Mouse (Mus musculus): Measurements from ENCODE around the gene Otof. TPM values are rescaled to one million over a fixed set of nuclear protein-coding genes. Genes with fewer than 3 reads are reported as not detected.

Otof gene
- polyA plus RNA-seq, 1 experiment, result 0.04 TPM

DNA sequence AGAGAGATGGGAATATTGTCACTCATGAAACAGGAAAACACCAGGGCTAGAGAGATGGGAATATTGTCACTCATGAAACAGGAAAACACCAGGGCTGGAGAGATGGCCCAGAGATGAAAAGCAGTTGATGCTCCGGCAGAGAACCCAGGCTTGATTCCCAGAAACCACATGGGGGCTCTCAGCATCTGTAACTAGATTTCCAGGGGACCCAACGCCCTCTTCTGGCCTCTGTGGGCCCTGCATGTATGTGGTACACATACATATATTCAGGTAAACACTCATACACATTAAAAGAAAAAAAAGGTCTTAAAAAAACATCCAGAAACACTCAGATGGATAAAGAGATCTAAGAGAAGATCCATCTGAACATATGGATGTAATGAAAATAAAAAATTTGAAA is 22.8 kb downstream of the Otof start:
- DNase-seq (ENCODE audit: low read depth, low spot score), result no peak
- 44% methylated on average over 2 of the region's 2 CpGs for WGBS

DNA sequence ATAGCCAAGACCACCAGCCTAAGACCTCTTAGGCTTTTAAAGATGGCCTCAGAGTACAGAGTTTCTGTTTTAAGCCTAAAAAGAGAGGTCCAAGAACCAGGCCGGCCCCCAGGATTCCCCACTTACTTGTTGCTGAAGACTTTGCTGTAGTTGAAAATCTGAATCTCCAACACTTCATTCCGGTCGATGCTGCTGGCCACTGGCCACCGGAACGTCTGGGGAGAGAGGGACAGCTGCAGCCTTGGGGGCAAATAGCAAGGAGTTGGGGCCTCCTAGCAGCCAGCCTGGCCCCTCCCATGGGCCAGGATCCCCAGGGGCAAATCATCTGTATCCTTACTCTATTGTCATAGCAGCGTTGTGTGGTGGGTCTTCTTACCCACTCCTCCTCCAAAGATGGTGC is 34.3 kb downstream of the Otof start:
- no peak for DNase-seq (ENCODE audit: low read depth, low spot score)
- WGBS, result 81% methylated on average over 6 of the region's 6 CpGs

DNA sequence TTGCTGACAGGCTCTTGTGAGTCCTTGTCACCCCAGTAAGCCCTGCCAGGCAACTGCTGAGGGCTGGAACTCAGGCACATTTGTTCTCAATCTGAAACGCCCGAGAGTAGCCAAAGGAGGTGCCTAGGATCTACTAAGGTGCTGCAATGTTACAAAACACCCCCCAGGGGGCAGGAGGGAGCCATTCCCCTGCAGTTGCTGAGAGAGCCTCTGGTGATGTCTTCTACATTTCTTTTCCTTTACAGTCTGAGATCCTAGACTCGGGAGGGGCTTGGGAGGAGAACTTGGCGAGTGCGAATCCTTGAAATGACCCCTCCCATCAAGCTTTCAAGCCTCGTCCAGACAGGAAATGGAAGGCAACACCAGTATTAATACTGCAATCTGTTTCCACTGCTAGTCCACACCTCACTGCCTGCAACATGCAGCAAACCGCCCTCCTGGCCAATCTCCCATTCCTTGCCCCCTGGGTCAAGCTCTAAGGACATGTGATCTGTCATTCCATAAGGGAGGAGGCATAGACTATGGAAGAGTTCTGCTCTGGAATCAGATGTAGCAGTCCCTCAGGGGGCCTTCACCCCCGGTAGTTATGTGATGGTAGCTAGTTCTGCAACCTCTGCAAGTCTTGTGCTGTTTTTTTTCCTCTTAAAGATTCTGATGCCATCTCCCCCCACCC is 38.0 kb downstream of the Otof start:
- DNase-seq (ENCODE audit: low read depth, low spot score), result peak; percentile 2
- WGBS, result 20% methylated on average over 8 of the region's 8 CpGs

DNA sequence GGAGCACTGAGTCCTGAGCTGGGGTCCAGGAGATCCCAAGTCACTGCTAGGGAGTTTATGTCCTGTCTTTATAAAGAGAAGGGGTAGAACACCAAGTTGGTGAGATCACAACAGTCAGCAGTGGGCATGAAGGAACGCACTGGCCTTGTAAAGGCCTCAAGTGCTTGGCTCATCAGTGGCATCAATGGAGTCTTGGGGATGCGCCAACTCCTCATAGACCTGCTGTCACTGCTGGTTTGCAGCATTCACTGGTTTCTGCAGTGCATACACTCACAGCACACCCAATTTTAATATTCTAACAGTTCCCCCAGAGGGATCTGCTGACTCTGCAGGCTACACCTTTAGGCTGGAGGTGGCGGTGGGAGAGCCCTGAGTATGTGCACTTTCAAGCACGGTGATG is 38.6 kb downstream of the Otof start:
- 83% methylated on average over 4 of the region's 4 CpGs for WGBS
- DNase-seq (ENCODE audit: low read depth, low spot score), result no peak

DNA sequence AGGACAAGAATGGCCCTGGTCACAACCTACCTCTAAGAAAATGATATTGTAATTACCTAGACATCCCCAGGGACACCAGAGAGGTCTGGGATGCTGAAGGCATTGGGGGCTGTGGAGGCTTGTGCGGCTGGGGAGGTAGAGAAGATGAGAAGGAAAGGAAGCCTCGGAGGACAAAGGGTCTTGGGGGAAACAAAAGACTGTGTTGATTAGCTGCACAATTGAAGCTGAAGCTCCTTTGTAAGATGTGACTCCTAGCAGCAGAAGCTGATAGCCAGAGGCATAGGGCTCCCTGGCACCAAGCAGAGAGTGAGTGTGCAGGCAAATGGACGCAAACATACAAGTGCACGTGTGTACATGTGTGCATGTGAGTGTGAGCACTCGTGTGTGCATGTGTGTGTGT is 45.1 kb downstream of the Otof start:
- no peak for DNase-seq (ENCODE audit: low read depth, low spot score)
- 67% methylated on average over 5 of the region's 5 CpGs for WGBS

DNA sequence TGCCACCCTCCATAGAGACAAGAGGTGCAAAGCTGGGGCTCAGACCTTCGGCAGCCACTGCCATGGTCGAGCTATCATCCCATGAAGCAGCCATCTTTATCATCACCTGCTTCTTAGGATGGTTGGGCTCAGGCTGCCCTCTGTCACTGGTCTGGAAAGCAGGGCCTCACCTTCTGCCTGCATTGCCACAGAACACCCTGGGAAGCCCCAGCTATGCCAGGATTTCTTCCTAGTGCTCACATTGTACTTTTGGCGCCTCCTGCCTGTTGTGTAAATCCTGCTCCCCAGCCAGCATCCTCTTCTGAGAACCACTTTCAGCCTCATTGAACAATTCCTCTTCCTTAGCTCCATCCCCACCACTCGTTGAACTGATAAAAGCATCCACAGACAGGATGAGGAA is 45.9 kb downstream of the Otof start:
- DNase-seq (ENCODE audit: low read depth, low spot score), result no peak
- 68% methylated on average over 4 of the region's 4 CpGs for WGBS

DNA sequence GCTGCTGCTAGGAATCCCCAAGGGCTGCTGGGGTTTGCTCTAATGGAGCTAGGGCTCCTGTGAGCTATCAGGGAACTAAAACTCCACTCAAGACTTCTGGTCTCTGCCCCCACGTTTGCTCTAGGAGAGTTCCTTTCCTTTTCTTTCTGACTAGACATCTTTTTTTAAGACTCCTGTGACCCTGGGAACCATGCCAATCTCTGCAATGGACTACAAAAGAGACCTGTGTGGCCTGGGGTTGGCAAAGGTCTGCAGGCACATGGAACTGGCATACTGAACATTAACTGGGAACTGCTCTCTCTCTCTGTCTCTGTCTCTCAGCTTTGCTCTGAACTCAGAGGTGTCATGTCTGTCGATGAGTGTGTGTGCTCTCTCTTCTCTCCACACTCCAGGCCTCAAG is 46.4 kb downstream of the Otof start:
- no peak for DNase-seq (ENCODE audit: low read depth, low spot score)
- 41% methylated on average over 2 of the region's 2 CpGs for WGBS

DNA sequence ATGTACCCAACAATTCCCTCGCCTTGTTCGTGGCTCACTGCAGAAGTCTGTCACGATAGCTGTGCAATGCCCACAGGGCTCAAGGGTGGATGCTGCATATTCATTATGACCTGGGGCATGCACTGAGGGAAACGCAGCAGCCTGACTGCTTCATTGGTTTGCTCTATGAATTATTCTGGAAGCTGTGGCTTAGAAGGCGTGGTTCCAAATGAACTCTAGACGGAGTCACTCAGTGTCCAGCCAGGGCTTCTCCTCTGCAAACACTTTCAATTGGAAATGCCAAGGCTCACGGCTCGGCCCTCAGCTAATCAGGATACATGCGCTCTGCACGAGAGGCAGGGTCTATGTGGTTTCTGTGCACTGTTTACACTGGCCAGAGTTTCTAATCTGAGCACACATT is 50.2 kb downstream of the Otof start:
- WGBS, result 53% methylated on average over 10 of the region's 10 CpGs
- DNase-seq (ENCODE audit: low read depth, low spot score), result no peak

DNA sequence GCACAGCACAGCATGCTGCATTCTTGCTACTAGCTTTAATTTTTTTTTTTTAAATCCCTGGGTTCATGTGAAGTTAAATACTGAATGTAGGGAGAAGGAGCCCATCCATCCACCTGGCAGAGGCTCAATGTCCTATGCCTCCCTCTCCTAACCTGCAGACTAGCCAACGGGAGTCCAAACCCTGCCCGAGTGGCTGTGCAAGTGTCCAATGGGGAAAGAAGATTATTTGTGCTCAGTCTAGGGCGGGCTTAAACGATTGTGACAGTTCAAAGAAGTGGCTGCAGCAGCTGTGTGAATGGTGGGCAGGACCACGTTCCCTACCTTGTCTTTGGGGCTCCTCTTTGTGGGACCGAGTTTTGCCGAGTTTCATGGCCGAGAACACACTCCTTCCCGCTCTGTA is 54.9 kb downstream of the Otof start:
- no peak for DNase-seq (ENCODE audit: low read depth, low spot score)
- 23% methylated on average over 9 of the region's 9 CpGs for WGBS

DNA sequence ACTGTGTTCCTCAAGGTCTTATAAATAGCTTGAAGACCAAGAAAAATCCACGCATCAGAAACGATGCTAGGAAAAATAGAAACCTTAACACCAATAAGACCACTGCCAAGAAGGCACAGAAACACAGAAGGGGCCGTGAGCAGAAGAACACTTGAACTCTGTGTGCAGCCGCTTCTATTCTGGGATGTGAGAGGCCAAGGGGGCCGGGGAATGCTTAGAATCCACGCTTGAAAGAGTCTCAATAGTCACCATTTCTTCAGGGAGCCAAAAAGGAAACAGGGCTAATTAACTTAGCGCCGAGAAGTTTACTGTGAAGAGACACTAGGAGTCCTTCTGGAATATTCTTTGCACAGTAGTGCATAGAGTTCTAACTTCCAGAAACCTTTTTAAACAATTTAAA is 60.6 kb downstream of the Otof start:
- DNase-seq (ENCODE audit: low read depth, low spot score), result no peak
- 47% methylated on average over 8 of the region's 8 CpGs for WGBS

DNA sequence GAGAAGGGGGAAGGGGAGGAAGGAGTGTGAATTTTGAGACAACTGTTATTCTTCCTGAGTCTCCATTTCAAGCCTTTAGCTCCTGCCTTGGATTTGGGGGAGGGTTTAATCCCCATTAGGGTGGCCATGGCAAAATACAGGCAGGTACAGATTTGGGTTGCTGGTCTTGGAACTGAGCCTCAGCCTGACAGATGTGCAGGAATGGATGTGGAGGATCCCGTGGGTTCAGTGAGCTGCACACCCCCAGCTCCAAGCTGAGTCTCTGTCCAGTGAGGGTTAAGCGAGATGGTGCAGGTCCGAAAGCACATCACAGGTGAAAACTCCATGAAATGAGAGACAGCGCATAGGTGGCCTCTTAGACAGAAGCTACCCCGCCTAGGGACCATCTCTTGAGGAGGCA is 61.2 kb downstream of the Otof start:
- no peak for DNase-seq (ENCODE audit: low read depth, low spot score)
- 75% methylated on average over 5 of the region's 5 CpGs for WGBS

DNA sequence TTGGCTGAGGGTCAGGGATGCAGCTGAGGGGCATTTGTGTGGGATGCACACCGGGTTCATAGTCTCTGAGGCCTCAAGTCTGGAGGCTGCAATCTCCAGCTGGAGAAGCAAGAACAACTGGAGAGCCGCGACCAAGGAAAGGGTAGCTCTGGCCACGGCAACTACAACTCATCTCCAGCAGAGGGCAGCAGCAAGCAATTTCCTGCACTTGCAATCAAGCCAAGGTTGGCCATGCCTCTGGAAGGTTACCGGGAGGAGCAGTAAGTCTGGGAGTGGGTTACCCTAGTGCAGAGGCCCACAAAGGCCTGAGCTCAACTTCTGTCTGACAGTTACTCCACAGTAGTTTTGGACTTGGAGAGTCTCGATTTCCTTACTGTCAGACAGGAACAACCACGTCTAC is 70.3 kb downstream of the Otof start:
- DNase-seq (ENCODE audit: low read depth, low spot score), result peak; percentile 19
- 30% methylated on average over 7 of the region's 7 CpGs for WGBS

DNA sequence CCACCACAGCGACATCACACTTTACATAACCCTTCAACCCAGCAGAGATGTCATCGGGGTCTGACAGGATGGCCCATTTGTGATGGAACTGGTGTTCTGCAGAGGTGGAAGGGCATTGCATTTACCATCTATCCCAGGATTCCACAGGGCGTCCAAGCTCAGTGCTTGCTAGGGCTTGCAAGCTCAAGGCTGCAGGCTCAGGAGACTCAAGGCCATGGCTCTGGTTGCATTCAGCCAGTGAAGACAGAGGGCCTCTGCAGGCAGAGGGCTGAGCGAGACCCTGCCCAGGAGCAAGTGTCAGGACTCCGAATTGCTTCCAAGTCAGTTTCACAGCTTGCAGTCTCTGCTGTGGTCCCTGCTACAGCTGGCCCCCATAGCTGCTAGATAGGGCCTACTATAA is 71.9 kb downstream of the Otof start:
- 87% methylated on average over 5 of the region's 5 CpGs for WGBS
- DNase-seq (ENCODE audit: low read depth, low spot score), result no peak

DNA sequence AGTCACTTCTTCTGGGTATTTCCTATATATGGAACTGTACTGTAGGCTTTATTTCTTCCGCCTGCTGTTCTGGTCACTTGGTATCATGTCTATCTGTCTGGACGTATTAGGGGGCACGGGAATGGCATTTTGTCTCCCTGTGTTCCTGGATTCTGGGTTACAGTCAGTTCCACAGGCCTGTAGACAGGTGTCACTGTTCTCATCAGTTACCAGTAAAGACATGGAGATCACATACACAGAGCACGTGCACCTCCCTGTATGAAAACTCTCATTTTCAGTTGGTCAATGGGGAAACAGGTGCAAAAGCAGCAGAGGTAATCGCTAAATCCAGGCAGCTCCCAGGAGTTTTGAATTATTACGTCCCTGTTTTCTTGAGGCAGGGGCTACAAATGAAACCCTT is 74.0 kb downstream of the Otof start:
- 78% methylated on average over 6 of the region's 6 CpGs for WGBS
- DNase-seq (ENCODE audit: low read depth, low spot score), result no peak

DNA sequence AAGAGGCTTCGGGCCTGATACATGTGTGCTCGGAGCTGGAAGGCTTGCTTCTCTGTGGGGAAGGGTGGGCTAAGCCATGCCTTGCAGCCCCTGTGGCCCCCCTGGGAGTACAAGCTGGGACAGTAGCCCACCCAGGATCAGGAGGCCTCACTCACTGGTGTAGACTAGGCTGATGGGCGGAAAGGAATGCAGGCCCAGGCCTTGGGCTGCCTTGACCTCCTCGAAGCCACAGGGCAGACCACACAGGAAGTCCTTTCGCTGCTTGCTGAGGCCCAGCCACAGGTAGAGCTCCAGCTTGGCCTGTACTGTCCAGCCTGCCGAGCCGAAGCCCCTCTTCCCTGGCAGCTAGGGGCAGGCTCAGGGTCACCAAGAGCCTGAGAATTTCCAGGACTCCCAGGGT is 78.9 kb downstream of the Otof start:
- no peak for DNase-seq (ENCODE audit: low read depth, low spot score)

DNA sequence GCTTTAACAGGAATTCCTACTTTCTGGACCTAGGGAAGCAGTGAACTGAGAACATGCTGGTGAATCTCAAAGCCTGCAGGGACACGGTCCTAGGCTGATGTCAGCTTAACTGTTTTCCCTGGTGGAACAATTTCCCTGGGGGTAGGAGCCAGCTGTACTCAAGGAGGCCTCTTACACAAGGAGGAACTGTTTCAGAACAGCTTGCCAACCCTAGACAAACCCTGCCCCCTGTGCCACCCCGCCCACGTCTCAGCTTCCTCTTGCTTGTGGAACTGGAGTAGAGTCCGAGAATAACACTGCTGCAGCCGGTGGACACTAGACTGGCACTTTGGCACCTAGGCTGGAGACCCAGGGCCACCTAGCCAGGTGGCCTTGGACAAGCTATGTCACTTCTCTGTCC is 92.3 kb downstream of the Otof start:
- no peak for DNase-seq (ENCODE audit: low read depth, low spot score)
- whole genome bisulfite sequencing, result 16% methylated on average over 5 of the region's 5 CpGs

More for the DNA sequence above, 78.9 kb downstream of the Otof start:
- 59% methylated on average over 7 of the region's 7 CpGs for WGBS

DNA sequence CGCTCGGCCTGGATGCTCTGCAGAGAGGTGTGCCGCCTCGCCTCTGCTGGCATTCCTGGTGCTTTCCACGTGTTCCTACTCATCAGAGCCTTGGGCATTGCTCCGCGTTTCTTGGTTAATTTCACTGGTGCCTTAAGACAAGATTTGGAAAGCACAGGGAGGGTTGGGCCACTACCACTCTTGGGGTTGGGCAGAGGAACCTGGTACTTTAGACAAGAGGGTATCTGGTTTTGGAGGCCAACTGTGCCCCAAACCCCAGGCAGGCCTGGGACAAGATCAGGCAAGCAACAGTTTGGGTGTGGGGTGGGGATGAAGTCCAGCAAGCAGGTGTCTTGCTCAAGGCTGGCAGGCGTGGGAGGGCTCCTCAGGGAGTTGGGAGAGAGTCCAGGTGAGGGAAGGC is 94.3 kb downstream of the Otof start:
- no peak for DNase-seq (ENCODE audit: low read depth, low spot score)
- WGBS, result 73% methylated on average over 8 of the region's 8 CpGs

DNA sequence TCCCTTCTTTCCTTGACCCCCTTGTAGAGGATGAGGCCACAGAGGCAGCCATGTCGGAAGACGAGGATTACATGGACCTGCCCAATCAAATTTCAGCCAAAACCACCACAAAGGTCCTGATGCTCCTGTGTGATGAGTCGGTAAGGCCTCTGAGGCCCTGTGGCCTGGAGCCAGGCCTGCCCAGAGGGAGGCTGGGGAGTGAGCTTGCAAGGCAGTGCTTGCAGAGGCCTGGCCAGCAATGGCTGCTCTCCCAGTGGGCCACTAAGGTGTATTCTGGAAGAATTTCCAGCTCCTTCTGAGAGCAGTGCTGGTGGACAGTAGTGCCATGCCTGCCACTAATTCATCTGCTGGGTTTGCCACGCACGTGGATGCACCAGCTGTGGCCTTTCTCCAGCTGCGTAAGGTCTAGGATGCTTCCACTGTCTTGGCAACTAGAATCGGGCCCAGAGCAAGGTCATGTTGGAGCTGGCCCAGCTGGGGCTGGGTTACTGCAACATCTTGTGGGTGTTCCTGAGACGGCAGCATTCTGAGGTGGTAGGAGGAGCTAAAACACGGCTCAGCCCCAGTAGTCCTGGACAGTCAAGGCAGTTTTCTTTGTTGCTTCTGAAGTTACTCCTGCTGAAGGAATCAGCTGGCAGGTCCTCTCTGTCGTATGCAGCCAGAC is 103.2 kb downstream of the Otof start:
- WGBS, result 74% methylated on average over 10 of the region's 10 CpGs
- no peak for DNase-seq (ENCODE audit: low read depth, low spot score)

DNA sequence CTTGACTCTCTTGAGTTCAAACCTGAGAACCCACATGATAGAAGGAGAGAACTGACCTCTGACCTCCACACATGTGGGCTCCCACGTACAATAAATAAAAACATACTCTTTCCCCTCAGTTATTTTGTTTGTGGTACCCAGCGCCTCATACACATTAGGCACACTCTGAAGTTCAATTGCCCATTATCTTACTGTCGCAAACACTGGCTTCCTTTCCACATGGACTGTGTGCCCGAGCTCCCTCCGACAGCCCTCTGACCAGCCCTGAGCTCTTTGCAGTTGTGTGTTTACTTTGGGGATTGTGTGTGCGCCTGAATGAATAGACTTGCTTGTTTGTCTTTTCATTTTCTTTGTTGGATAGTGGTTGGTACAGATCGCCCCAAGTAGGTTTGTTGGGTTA is 105.1 kb downstream of the Otof start:
- WGBS, result 61% methylated on average over 7 of the region's 7 CpGs

DNA sequence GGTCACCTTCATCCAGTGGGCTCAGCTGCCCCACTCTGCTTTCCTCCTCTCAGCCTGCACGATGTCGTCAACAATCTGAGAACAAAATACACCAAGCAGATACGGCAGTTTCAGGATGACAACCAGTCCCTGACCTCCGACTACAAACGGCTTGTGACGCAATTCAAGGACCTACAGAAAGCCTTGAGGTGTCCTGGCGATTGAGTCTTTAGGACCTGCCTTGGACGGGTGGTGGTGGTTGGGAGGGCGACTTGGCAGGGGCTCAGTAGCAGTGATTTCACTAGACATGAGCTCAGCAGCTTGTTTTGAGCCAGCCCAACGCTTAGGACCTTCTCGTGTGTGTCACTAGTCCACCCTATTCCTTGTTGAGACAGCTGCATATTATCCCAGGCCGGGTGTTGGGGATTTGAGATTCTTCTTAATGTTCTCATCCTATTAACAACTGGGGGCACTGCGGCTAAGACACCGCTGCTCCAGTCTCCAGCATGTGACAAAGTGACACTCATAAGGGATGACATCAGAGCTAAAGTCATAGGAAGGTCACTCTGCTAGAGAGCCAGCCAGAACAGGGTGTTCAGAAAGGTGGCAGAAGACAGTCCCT is 106.1 kb downstream of the Otof start:
- no peak for DNase-seq (ENCODE audit: low read depth, low spot score)
- WGBS, result 73% methylated on average over 14 of the region's 14 CpGs

More for the DNA sequence above, 105.1 kb downstream of the Otof start:
- no peak for DNase-seq (ENCODE audit: low read depth, low spot score)

DNA sequence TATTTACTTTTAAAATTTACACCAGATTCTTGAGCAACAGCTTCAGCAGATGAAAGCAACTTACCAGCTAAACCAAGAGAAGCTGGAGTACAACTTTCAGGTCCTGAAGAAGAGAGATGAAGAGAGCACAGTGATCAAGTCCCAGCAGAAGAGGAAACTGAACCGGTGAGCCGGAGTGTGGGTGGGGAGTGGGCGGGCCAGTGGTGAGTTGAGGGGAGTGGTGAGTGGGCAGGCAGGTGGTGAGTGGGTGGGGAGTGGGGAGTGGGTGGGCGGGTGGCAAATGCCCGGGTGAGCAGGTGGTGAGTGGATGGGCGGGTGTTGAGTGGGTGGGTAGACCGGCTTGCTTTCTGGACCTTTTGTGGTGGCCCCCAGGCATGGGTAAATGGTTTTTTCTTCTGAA is 106.6 kb downstream of the Otof start:
- 56% methylated on average over 7 of the region's 7 CpGs for WGBS
- DNase-seq (ENCODE audit: low read depth, low spot score), result no peak

All from large intestine, adult 2 months (tissue).